Mouse (Mus musculus): ENCODE data around the gene Mcee.

Gene Mcee

GRCm38 (mm10) chr7:64392122-64392818 lies at the start of gene Mcee, which contains the start of gene Mphosph10:
Gene Mcee (plus strand): TSS chr7:64392607.
Gene Mphosph10 (minus strand): TSS chr7:64392268.
- DNase-seq (ENCODE audit: low read depth in 1 of 2, low spot score in 2 of 2) = peak; percentile 94 to 99

- no peak for DNase-seq (ENCODE audit: low read depth in 1 of 2, low spot score in 2 of 2)
Measured at GRCm38 (mm10) chr7:64347813-64348212, 44.6 kb upstream of the Mcee start.

- DNase-seq (ENCODE audit: low read depth in 1 of 2, low spot score in 2 of 2) = no peak
Measured at GRCm38 (mm10) chr7:64349147-64349861, 43.1 kb upstream of the Mcee start.

- no peak for DNase-seq (ENCODE audit: low read depth in 1 of 2, low spot score in 2 of 2)
Measured at GRCm38 (mm10) chr7:64351087-64351486, 41.3 kb upstream of the Mcee start.

- DNase-seq (ENCODE audit: low read depth in 1 of 2, low spot score in 2 of 2) = no peak
Measured at GRCm38 (mm10) chr7:64354206-64354605, 38.2 kb upstream of the Mcee start.

- no peak for DNase-seq (ENCODE audit: low read depth in 1 of 2, low spot score in 2 of 2)
Measured at GRCm38 (mm10) chr7:64356661-64357060, 35.7 kb upstream of the Mcee start.

- no peak for DNase-seq (ENCODE audit: low read depth in 1 of 2, low spot score in 2 of 2)
Measured at GRCm38 (mm10) chr7:64357405-64357804, 35.0 kb upstream of the Mcee start.

GRCm38 (mm10) chr7:64358666-64359065 lies 33.7 kb upstream of the Mcee start:
- no peak for DNase-seq (ENCODE audit: low read depth in 1 of 2, low spot score in 2 of 2)

- no peak for DNase-seq (ENCODE audit: low read depth in 1 of 2, low spot score in 2 of 2)
Measured at GRCm38 (mm10) chr7:64359943-64360585, 32.3 kb upstream of the Mcee start.

- no peak for DNase-seq (ENCODE audit: low read depth in 1 of 2, low spot score in 2 of 2)
Measured at GRCm38 (mm10) chr7:64360586-64360945, 31.8 kb upstream of the Mcee start.

GRCm38 (mm10) chr7:64365863-64366262 lies 26.5 kb upstream of the Mcee start:
- DNase-seq (ENCODE audit: low read depth in 1 of 2, low spot score in 2 of 2) = no peak

- DNase-seq (ENCODE audit: low read depth in 1 of 2, low spot score in 2 of 2) = no peak
Measured at GRCm38 (mm10) chr7:64369841-64370240, 22.6 kb upstream of the Mcee start.

GRCm38 (mm10) chr7:64371940-64372878 lies 20.2 kb upstream of the Mcee start:
- no peak for DNase-seq (ENCODE audit: low read depth in 1 of 2, low spot score in 2 of 2)

GRCm38 (mm10) chr7:64373147-64373829 lies 19.1 kb upstream of the Mcee start:
- DNase-seq (ENCODE audit: low read depth in 1 of 2, low spot score in 2 of 2) = no peak

GRCm38 (mm10) chr7:64373830-64374562 lies 18.4 kb upstream of the Mcee start, which contains the start of gene Fan1:
Gene Fan1 (minus strand): TSS chr7:64374095.
- DNase-seq (ENCODE audit: low read depth in 1 of 2, low spot score in 2 of 2) = peak; percentile 79 to 84

GRCm38 (mm10) chr7:64391479-64391878 lies 928 bp upstream of the Mcee start:
- no peak for DNase-seq (ENCODE audit: low read depth in 1 of 2, low spot score in 2 of 2)

- no peak for DNase-seq (ENCODE audit: low read depth in 1 of 2, low spot score in 2 of 2)
Measured at GRCm38 (mm10) chr7:64392819-64393151, 378 bp downstream of the Mcee start.

- no peak for DNase-seq (ENCODE audit: low read depth in 1 of 2, low spot score in 2 of 2)
Measured at GRCm38 (mm10) chr7:64400725-64401124, 8.3 kb downstream of the Mcee start.

- DNase-seq (ENCODE audit: low read depth in 1 of 2, low spot score in 2 of 2) = no peak
Measured at GRCm38 (mm10) chr7:64402452-64402851, 10.0 kb downstream of the Mcee start.

- no peak for DNase-seq (ENCODE audit: low read depth in 1 of 2, low spot score in 2 of 2)
Measured at GRCm38 (mm10) chr7:64403989-64404388, 11.6 kb downstream of the Mcee start.

Measured in monocyte, adult 2 months (primary cell).